Mouse (Mus musculus) kidney, postnatal 36 days (tissue): ENCODE measurements around the gene Fbxw8.

Source experiments
- DNase-seq, 2 experiments: peaks; one replicate each; pipeline ENCODE4 v3.0.0; 2021 to 2022; ENCODE audit warnings: mixed read lengths in 2 of 2

Gene Fbxw8

DNA sequence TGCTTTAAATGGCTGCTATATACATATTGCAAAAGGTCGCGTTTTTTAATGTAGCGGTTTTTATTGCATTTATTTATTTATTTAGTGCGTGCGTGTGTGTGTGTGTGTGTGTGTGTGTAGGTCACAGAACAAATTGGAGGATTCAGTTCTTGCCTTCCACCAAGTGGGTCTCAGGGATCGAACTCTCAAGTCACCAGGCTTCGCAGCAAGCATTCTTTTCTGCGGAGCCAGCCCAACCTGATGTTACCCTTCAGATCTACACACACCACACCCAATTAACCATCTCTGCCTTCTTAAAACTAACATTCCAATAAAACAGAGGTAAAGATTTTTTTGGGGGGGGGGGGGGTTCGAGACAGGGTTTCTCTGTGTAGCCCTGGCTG lies 292 bp upstream of the Fbxw8 start:
- no peak for DNase-seq

DNA sequence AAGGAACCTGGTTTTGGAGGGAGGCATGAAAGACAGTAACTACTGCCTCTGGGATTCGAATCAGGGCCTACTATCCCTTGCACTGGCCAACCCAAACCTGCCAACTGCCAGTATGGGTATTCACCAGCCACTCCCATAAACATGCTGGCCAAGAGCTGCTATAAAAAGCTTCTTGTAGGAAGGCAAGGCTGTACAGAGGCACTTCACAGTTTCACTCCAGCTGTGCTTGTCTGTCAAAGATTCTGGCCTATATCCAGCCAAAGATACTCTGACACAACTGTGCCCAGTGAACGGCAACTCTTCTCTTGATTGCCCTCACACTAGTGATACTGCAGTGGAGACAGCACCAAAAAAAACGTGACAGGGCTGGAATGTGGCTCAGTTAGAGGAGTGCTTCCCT lies 5.6 kb downstream of the Fbxw8 start:
- DNase-seq = no peak

DNA sequence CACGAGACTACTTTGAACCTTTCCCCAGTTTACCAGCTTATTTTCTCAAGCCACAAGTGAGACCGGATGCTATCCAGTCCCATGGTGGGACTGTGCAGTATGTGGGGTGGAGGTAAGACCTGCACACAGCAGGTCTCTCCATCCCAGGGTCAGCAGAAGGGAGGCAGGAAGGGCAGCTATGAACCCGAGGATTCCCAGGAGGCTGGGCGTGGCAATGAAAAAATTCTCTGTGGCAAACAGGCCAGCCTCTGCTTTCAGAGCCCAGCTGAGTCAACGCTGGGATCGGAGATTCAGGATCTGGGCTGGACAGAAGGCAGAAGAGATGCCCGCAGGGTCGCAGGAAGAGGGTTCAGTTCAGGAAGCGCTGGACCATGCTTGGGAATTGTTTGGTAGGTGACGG lies 8.0 kb downstream of the Fbxw8 start:
- no peak for DNase-seq

DNA sequence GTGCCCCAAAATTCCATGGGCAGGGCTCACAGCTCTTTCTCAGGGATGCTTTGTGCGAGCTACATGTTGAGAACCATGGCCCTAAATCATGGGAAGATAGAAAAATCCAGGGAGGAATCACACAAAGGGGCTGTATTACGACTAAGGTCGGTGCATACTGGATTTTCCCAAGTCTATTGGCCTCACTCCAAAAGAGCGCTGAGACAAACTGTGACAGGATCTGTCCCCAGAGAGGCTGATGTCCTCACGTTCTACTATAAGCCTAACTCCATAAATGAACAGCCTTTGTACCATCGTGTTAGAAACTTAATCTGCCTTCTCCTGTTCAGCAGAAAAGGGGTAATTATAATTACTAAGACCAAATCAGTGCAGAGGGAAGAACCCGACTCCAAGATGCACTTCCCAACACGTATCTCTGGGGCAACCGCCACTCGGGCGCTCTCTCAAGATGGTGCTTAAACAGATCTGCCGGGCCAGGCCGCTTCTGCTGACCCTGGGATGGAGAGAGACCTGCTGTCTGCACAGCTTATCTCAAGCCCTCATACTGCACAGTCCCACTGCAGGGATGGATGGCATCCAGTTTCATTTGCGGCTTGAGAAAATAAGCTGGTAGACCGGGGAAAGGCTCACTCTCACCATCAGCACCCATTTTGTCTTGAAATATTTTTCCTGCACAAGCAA lies 9.1 kb downstream of the Fbxw8 start:
- DNase-seq = peak; percentile 23 to 30

DNA sequence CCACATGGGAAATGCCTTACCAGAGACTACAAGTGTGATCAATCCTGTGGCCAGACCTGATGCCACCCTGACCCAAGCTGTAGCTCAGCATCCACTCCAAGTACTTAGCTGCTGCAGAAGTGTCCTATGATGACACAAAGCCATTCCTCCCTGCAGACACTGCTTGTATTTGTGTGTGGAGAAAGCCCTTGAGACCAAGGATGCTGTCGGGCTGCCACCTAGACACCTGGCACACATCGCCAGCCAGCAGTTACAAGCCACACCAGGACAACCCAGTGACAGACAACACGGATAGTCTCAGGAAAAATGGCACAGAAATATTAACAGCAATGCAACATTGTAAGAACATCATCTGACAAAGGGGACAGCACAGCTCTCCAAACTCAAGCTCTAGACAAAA lies 9.8 kb downstream of the Fbxw8 start:
- no peak for DNase-seq

DNA sequence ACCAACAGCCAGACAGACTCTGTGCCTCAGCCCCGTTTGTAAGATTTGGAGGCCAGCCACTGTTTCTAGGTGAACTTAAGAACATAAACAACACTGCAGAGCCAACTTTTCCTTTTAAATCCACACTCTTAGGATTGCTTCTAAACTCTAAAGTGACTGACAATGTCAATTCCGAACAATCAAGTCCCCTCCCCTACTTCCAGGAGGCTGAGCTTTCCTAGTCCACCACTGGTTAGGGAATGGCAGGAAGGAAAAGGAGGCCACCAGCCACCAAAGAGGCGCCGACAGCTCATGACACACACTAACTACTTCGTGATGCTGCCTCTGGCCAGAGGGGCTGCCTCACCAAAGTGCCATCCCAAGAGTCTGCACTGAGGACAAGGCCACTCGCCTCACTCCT lies 10.5 kb downstream of the Fbxw8 start:
- DNase-seq = no peak

DNA sequence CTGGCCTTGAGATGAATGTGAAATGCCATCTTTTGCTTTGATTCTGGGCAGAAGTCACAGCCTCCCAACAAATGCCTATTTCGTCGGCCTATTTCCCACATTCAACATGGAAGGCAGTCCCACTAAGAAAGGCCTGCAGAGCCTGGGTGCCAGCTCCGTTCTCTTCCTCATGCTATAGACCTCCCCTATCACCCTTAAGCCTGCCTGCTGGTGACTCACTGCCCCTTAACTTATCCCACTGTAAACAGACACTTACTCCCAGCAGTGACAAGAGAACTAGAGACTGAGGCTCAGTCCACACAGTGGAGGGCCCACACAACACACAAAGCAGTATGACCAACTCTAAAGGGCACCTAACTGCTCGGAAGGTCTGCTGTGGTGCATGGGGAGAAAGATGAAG lies 10.9 kb downstream of the Fbxw8 start:
- no peak for DNase-seq

DNA sequence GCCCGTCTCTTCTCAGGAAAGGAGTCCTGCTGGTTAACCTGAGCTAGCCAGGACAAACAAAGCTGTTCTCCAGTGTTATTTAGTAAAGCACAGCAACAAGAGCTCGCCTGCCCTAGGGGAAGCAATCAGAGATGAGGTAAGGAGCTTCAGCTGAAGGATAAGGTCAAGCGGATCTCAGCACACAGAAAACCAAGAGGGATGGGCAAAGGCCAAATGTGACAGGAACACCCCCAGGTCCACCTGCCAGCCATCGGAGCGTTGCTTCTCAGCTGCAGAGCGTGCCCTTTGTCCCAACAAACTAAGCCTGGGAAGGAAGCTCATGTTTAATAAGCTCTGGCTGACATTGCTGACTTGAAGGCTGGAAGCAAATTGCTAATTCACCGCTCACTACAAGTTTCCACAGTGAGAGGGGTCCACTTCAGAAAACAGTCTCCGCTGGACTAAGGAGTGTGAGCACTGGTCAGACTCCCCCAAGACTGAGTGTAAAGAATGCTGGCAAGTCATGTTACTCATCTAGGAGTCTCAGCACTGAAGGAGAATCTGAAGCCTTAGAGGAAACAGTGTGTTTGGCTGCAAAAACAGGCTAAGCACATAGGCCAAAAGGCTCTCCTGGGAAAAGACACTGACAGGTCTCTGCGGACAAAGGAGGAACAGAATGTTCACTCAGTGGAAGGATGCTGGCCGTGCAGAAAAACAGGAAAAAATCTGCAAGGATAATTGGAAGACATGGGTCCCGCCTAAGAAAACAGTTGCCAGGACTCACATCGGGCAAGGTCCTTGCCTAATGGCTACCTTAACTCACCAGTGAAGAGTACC lies 11.8 kb downstream of the Fbxw8 start:
- DNase-seq = peak; percentile 72 to 78

DNA sequence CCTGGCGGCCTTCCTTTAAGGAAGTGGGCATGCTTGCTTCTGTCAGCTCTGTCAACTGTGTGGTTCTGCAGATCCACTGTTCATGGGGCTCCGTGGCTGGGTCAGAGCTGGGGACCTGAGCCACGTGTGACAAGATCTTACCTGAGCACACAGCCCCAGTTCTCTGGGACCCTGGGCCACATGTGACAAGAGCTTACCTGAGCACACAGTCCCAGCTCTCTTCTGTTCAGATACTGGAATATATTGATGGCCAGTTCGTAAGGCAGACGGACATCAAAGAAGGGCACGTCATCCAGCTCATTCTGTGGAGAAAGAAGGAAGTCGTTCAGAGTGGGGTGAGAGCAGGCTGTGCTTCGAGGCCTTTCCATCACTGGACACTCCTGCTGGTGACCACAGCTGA lies 12.8 kb downstream of the Fbxw8 start:
- no peak for DNase-seq

DNA sequence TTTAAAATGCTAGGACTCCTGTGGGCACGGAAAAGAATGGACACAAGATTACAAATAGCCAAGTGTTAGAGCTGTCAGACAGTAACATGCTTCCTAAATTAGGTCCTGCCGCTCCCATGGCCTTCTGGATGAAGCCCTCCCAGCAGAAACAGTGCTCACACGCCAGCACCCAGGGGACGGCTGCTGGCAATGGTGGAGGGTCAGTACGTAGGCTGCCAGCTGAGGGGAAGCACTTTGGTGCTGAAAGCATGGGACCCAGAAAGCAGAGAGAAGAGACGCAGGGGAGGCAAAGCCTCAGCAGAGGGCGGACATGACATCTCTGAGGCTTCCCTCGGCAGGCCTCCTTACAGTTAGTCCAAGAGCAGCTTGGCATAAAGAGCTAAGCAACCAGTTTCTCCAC lies 15.6 kb downstream of the Fbxw8 start:
- no peak for DNase-seq

DNA sequence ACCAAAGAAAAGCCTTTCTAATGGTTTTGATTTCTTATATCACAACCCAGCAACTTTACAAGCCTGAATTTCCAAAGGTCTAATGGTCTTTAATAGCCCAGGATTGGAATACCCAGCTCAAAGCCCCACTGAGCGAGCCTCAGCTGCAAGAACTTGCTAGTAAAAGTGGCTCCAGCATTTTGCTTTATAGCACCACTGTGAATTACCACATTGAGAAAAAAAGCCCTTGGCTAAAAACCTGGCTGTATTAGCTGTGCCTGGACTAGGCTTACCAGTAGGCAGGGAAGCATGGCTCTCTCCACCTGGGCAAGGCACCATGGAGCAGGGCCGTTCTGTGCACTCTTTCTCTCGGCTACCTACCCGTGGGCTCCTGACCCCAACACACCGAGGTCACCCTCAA lies 18.9 kb downstream of the Fbxw8 start:
- DNase-seq = no peak

DNA sequence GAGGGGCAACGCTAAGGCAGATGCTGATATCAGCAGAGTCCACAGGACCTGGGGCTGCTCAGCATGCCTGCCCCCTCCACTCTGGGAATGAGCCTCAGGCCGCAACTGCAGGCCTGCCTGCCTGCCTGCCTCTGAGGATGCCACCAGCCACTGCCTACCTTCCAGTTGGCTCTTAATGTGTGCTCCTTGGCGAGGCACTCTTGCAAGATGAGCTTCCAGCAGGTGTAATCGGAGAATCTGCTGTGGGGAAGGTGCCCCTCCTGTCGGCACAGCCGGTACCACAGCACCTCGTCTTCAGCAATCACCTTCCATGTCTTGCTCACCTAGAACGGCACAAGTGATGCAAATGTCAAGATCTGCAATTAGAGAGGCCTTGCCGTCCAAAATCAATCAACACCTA lies 26.6 kb downstream of the Fbxw8 start:
- no peak for DNase-seq

DNA sequence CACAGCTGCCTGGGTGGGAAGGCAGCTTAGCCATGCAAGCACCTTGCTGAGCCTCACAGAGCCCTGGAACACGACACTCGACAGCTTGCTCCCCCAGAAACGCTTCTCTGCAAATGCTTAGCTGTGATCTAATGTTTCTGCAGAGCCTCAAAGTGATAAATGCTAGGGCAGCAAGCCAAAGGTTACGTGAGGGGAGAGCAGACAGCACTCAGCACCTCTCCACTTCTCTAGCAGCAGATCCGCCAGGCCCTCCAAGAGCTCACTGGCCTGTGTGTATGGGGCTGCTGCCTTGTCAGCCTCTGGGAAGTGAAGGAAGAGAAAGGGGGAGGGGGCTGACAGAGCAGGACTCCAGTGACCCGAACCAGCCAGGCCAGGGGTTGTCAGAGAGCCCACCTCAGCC lies 27.1 kb downstream of the Fbxw8 start:
- DNase-seq = no peak

DNA sequence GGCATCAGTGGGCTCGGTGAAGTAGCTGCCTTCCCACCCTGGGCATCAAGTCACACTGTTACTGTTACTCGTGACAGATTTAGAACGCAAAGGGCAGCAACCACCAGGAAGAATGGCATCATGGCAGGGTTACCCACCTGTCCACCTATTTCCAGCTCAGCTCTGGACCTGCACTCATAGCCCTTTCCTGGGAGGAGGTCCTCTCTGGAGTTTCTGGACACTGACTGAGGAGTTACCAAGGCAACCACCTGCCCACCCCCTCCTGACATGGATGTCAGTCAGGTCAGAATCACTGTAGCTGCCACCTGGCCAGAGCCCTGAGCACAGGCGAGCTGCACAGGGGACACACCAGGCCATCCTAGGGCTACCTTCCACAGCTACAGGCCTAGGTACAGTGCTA lies 28.6 kb downstream of the Fbxw8 start:
- no peak for DNase-seq

DNA sequence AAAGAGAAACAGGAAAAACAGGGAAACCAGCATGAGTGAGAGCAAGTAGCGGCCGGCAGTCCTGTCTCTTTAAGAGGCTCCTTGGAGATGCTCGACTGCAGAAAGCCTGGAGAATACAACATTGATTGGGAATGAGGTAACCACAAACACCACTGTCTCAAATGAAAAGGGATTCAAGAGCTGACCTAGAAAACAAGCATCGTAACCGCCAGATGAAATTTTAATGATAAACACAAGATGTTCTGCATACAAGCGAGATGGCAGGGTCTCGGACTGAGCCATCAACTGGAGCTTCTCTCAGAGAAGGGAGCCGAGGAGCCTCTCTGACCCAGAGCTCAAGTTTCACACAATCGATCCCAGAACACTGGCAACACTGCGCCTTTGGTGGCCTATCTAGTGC lies 32.2 kb downstream of the Fbxw8 start:
- DNase-seq = no peak

DNA sequence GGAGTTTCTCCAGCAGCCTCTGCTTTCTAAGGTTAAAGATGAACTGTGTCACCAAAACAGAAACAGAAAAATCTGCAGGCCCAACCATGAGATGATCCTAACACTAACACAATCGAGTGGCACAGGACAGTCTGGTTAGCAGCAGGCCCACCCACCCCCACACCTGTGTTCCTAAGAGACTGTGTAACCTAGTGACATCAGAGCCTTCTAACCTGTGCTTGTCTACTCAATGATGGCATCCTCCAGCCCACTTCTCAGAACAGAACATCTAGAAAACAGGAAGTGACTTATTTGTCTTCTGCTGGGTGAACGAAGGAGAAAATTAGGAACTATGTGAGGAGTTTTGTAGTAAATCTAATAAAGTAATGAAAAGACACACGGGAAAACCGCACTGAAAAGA lies 33.3 kb downstream of the Fbxw8 start:
- DNase-seq = no peak

DNA sequence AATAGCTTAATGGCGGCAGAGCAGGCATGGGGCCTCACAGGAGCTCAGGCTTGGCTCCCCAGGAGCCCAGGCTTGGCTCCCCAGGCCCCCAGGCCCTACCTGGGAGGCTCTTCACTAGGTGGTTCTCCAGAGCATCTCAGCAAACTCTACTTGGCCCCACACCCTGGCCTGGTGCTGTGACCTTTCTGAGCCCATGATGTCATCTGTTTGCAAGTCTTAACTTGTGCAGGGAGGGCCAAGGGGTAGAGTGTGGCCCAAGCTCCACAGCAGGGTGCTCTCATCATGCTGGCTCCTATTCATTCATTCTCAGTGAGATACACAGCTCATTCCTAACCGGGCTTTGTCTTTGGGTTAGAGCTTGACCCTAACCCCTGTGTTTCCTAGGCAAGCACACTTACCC lies 34.6 kb downstream of the Fbxw8 start:
- DNase-seq = no peak

DNA sequence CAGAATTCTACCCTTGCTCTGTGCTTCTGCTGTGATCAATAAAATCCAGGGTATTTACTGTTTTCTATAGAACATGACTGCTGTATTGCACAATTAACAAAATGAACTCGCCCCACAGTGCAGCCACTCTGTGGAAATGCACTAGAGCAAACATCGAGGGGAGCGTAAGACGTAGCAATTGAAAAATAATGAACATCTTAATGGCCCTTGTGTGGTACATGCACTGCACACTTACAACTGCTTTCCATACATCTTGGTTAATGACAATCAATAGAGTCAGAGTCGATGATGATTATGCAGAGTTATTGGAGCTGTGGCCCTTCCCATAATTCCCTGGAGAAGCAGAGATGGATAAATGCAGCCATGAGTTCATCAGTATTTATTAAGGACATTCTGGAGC lies 36.3 kb downstream of the Fbxw8 start:
- no peak for DNase-seq

DNA sequence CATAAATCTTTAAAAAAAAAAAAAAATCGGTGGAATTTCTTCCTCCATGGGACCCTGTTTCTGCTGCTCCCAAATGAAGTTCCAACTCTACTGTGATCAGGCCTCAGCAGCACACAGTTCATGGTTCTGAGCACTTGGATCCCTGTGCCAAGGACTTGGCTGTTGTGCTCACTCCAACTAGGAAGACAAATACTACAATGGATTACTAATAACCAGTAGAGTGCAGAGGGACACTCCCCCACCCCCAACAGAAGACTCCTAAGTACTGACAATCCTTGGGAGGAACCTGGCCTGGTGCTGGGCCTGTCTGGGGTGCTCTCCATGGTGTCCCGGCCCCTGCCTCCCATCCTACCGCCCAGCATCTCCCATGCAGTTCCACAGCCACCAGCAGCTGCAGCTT lies 36.9 kb downstream of the Fbxw8 start:
- DNase-seq = peak in 1 of 2 experiments; percentile 52

DNA sequence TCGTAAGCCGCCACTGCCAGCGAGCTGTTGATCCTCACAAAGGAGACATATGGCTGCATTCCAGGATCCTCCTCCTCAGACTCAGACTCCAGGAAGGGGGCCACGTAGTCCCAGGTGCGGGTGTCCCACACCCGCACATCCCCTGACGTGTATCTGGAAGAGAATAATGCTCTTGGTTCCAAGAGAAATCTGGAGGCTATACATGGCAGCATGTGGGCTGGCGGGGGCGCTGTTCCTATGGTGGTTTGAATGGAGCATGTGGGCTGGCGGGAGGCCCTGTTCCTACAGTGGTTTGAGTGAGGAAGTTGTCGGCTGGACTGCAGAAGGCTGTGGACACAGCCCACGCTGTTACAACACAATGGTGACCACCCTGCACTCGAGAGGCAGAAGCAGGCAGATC lies 41.6 kb downstream of the Fbxw8 start:
- no peak for DNase-seq

DNA sequence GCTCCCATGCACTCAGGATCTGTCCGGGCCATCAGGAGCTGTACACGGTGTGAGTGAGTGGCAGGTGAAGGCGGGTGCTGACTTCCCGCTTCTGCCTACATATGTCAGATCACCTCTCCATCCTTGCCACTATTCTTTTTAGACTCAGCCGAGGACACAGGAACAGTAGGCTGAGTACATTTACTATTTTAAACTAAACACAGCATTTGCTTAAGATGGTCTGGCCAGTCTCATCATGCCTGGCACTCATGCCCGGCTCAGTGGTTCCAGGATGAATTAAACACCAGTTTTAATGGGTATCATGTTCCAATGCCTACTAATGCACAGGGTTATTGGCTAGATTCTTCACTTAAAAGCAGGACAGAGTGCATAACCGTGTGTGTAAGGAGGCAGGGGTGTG lies 42.2 kb downstream of the Fbxw8 start:
- DNase-seq = no peak

DNA sequence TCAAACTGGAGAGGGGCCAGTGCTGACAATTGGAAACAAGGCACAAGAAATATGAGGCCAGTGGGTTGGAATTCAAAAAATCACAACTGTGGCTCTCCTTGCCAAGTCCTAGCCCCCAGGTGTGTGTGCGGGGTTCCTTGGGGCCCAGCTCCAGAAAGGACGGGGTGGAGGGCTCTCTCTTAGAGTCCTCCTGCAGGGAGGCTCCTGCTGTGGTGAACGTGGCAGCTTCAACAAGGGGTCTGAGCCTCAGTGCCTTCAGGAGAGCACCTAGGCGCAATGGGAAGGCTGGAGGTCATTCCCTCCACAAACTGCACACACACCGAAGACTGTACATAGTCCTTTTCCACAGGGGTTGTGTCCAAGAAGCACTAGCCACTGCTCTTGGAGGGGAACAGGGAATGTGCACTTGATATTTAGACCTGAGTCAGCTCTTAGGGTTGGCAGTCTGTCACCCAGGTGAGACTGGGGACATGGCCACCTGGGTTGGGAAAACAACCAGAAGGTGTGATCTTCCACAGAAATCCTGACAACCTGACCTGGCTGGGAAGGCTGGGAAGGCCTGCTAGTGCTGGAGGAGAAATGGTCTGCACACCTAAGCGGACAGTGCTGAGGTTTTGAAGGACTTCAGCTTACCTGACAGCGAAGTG lies 46.3 kb downstream of the Fbxw8 start:
- DNase-seq = no peak

DNA sequence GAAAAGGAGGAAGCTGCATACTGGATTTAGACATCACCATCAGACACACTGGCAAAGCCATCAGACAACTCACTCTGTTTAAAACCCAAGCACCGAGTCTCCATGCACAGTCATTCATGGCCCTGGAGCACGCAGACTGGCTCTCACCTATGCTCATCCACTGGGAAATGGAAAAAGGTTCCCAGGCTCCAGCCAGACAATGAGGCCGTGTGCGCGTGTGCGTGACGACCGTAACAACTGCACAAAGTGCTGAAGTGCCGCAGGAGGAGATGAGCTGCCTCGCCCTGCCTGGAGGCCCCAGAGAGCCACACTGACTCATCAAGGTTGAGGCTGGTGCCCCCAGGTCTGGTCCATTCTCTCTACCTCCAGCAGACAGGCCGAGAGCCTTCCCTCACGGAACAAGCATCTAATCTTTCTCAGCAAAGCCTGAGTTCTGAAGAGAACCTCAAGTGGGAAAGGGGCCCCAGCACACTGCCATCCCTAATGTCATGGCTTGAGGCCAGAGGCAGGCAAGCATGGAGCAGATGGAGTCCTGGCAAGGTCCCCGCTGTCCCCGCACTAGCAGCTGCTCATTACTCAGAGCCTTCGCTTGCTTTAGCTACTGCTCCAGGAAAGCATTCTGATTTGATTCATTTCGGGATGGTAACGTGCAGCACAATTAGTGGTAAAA lies 47.0 kb downstream of the Fbxw8 start:
- peak in 1 of 2 experiments; percentile 22 for DNase-seq

DNA sequence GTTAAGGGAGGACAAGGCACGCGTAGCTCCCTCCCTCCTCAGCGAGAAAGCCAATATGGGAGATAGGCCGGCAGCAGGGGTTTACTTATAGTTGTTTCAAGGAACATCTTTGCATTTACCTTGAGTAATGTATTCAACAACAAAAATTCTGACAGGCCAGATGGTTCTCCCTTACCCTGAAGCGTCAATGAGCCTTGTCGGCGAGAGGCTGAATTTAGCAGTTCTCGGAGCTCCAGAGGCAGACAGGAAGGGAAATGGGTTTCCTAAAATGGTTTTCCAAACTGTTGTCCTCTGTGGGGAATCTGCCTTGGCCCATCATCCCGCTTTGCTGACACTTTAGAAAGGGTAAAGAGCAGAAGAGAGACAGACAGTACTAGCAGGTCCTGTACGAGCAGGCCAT lies 48.6 kb downstream of the Fbxw8 start:
- no peak for DNase-seq
